Mouse (Mus musculus): ENCODE measurements around the gene Mlf2. TPM values are rescaled to one million over a fixed set of nuclear protein-coding genes. Genes with fewer than 3 reads are reported as not detected.

Gene Mlf2
- polyA plus RNA-seq, 1 experiment from 2014 or later = 535 TPM

DNA sequence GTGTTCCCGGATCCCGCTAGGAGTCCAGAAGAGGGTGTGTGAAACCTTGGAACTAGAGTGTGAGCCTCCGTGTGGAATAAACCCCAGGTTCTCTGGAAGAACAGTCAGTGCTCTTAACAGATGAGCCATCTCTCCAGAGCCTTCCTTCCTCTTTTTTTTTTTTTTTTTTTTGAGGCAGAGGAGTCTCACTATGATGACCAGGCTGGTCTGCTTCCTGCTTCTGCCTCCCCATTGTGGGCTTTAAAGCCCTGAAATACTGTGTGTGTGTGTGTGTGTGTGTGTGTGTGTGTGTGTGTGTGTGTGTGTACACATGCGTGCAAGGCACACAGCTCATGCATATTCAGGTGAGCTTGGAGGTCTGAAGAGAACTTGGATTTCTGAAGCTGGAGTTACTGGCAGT lies 9.6 kb upstream of the Mlf2 start:
- Histone ChIP-seq H3K9me3 (ENCODE audit: control insufficient read depth, low read length) (no peaks in the 10 kb centered on the region), H3K36me3 (ENCODE audit: control insufficient read depth, insufficient read depth, low read length) (no peaks in the 10 kb centered on the region), H3K4me2 (ENCODE audit: low read length) (no peak overlapping the region), H3K4me1 (ENCODE audit: control insufficient read depth, insufficient read depth, low read length) (peaks cover 31% of the 10 kb centered on the region), H3K27ac (replicated peaks; ENCODE audit: low read depth, low read length) (peak overlapping the region; percentile 100; the same call in 1 of the 2 replicates), H3K4me3 (replicated peaks; ENCODE audit: low read depth, low read length) (no peak overlapping the region), H3K9ac (replicated peaks; ENCODE audit: low read length) (no peak overlapping the region), H3K27me3 (ENCODE audit: control insufficient read depth, insufficient read depth, low read length) (no peaks in the 10 kb centered on the region)
- WGBS = 70% methylated on average over 4 of the region's 4 CpGs
- DNase-seq (no peak), ATAC-seq (ENCODE audit: low FRiP score, low TSS enrichment) (no peak)

DNA sequence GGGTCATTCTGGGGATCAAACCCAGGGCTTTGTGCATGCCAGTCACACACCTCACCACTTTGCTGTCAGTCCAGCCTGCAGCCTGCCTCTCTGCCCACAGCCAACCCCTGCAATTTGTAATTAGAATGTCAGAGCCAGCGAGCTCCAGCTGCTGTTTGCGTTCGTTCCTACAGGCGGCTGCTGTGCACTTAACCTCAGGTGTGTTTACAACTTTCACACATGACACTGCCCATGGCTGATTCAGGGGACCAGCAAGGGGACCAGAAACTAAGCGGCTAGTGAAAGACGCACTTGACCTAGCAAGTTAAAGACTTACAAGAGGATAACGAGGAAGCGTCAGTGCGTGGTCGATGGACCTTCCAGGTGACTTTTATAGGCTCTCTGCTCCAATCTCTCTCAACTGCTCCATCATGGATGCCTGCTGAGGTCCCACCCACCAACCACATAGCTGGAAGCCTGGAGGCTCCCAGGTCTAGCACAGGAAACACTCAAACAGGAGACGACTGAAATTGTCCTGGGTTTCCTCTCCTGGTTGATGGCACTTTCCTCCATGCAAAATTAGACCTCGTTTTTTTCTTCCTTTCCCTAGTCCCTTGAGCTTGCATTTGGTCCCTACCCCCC lies 5.9 kb upstream of the Mlf2 start:
- ATAC-seq (ENCODE audit: low FRiP score, low TSS enrichment) = no peak
- WGBS = 38% methylated on average over 12 of the region's 12 CpGs
- DNase-seq = no peak

DNA sequence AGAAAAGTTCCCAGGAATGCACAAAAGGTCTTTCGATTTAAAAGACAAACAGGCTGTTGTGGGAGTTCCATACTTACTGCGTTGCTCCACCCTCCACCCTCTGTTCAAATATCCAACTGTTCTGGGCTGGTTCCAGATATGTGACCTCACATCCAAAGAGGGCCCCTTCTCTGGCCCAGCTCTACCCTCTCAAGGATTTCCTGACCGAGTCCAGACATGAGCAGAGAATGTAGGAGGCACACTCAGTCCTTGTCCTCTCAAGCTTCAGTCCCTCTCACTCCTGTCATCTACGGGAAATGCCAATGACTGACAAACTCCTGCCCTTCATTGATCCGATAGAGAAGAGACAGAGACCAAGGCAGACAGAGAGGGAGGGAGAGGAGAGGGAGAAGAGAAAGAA lies 5.2 kb upstream of the Mlf2 start:
- no peak for ATAC-seq (ENCODE audit: low FRiP score, low TSS enrichment)
- Histone ChIP-seq H3K4me1 (ENCODE audit: control insufficient read depth, insufficient read depth, low read length) (peaks cover 12% of the 10 kb centered on the region; the same call in 1 of the 2 replicates), H3K27me3 (ENCODE audit: control insufficient read depth, insufficient read depth, low read length) (no peaks in the 10 kb centered on the region), H3K9ac (replicated peaks; ENCODE audit: low read length) (no peak overlapping the region), H3K36me3 (ENCODE audit: control insufficient read depth, insufficient read depth, low read length) (no peaks in the 10 kb centered on the region), H3K4me3 (replicated peaks; ENCODE audit: low read depth, low read length) (no peak overlapping the region), H3K27ac (replicated peaks; ENCODE audit: low read depth, low read length) (no peak overlapping the region), H3K9me3 (ENCODE audit: control insufficient read depth, low read length) (no peaks in the 10 kb centered on the region), H3K4me2 (ENCODE audit: low read length) (no peak overlapping the region)
- 59% methylated on average over 5 of the region's 5 CpGs for WGBS
- DNase-seq = no peak

More for the DNA sequence above, 5.9 kb upstream of the Mlf2 start:
- no peak overlapping the region for H3K27ac ChIP-seq (replicated peaks; ENCODE audit: low read depth, low read length)
- no peaks in the 10 kb centered on the region for H3K36me3 ChIP-seq (ENCODE audit: control insufficient read depth, insufficient read depth, low read length)
- H3K9me3 ChIP-seq (ENCODE audit: control insufficient read depth, low read length) = no peaks in the 10 kb centered on the region
- H3K4me2 ChIP-seq (ENCODE audit: low read length) = no peak overlapping the region
- H3K27me3 ChIP-seq (ENCODE audit: control insufficient read depth, insufficient read depth, low read length) = no peaks in the 10 kb centered on the region
- H3K4me3 ChIP-seq (replicated peaks; ENCODE audit: low read depth, low read length) = no peak overlapping the region
- H3K4me1 ChIP-seq (ENCODE audit: control insufficient read depth, insufficient read depth, low read length) = peaks cover 16% of the 10 kb centered on the region
- H3K9ac ChIP-seq (replicated peaks; ENCODE audit: low read length) = no peak overlapping the region

DNA sequence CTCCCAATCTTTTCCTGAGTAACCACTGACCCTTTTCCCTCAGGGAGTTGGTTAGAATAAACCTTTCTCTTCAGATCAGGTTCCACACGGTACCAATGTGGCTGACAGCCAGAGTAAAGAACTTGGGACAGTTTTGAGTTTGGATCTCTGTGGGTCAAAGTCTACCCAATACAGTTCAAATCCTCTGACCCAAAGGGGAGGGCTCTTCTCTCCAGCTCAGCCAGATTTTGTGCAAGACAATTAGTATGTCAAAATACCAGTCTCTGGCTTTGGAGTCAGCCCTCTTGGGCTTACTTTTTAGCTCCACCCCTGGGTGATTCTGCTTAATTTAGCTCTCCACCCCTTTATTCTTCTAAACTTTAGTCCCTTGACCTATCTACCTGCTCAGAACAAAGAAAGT lies 955 bp upstream of the Mlf2 start:
- Histone ChIP-seq H3K9me3 (ENCODE audit: control insufficient read depth, low read length) (no peaks in the 10 kb centered on the region), H3K27ac (replicated peaks; ENCODE audit: low read depth, low read length) (peak overlapping the region; percentile 97), H3K4me2 (ENCODE audit: low read length) (peak overlapping the region; percentile 97), H3K4me1 (ENCODE audit: control insufficient read depth, insufficient read depth, low read length) (peaks cover 16% of the 10 kb centered on the region), H3K4me3 (replicated peaks; ENCODE audit: low read depth, low read length) (peak overlapping the region; percentile 96), H3K36me3 (ENCODE audit: control insufficient read depth, insufficient read depth, low read length) (peaks cover 20% of the 10 kb centered on the region), H3K9ac (replicated peaks; ENCODE audit: low read length) (no peak overlapping the region; the same call in 1 of the 2 replicates), H3K27me3 (ENCODE audit: control insufficient read depth, insufficient read depth, low read length) (no peaks in the 10 kb centered on the region)
- DNase-seq (no peak), ATAC-seq (ENCODE audit: low FRiP score, low TSS enrichment) (no peak)
- 37% methylated on average over 1 of the region's 1 CpGs for WGBS

DNA sequence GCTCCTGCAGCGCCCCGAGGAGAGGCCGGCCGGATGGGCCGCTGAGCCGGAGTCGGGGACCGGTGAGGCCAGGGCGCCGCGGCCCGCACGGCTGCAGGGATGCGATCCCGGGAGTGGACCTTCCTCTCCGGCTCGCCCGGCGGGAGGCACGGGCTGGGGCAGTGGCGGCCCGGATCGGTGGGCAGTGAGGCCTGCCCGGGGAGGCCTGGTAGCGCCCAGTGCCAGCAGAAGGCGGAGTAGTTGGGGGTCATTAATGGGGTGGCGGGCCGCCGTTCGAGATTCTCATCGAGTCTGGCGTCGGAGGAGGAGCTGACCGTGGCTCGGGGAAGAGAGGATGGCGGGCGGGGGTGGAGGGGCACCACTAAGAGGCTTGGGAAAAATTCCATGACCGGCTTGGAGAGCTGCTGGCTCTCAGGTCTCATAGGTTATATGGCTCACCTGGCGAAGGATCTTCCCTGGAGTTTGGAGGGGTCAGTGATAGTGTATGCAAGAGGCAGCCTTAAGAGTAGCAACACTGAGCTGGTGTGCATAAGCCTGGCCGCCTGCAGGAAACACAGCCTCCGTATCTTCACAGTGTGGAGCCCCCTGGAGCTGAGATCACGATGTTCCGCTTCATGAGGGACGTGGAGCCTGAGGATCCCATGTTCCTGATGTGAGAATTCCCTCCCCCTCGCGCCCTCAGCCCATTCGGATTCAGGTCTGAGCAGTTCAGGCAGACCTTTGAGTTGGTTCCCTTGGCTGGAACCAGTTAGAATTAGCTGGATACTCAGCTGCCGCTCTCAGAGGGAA lies 533 bp downstream of the Mlf2 start:
- Histone ChIP-seq H3K4me2 (ENCODE audit: low read length) (peak overlapping the region; percentile 97), H3K36me3 (ENCODE audit: control insufficient read depth, insufficient read depth, low read length) (peaks cover 35% of the 10 kb centered on the region), H3K27ac (replicated peaks; ENCODE audit: low read depth, low read length) (peak overlapping the region; percentile 97), H3K9me3 (ENCODE audit: control insufficient read depth, low read length) (no peaks in the 10 kb centered on the region), H3K27me3 (ENCODE audit: control insufficient read depth, insufficient read depth, low read length) (no peaks in the 10 kb centered on the region), H3K4me1 (ENCODE audit: control insufficient read depth, insufficient read depth, low read length) (peaks cover 16% of the 10 kb centered on the region), H3K4me3 (replicated peaks; ENCODE audit: low read depth, low read length) (peak overlapping the region; percentile 96), H3K9ac (replicated peaks; ENCODE audit: low read length) (peak overlapping the region; percentile 95)
- peak; percentile 68 for DNase-seq
- 2% methylated on average over 48 of the region's 48 CpGs for WGBS
- ATAC-seq (ENCODE audit: low FRiP score, low TSS enrichment) = peak; percentile 24

DNA sequence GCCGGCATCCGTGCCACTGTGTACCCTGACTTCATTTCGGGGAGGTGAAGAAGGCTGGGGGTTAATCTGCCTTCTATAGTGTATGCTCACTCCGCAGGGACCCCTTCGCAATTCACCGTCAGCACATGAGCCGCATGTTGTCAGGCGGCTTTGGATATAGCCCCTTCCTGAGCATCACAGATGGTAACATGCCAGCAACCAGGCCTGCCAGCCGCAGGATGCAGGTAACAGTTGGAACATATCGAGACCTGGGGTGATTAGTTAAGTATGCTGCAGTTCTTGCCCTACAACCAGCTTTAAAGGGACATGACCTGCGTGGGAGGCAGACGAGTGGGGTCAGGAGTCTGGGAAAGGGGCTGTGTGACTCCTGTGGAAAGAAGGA lies 1.1 kb downstream of the Mlf2 start:
- WGBS = 45% methylated on average over 12 of the region's 12 CpGs

DNA sequence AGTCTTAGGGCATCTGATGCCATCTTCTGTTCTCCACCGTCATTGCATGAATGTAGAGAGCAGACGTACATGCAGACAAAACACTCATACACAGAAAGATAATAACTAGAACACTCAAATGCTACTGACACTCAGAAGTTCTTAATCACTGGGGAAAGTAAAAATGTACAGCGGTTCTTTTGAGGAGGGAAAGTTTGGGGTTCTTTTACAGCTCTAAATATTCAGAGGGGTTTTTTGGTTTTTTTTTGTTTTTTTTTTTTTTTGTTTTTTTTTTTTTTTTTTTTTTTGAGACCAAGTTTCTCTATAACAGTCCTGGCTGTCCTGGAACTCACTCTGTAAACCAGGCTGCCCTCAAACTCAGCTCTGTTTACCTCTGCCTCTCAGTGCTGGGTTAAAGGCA lies 1.9 kb downstream of the Mlf2 start:
- no peak overlapping the region for H3K27ac ChIP-seq (replicated peaks; ENCODE audit: low read depth, low read length)
- ATAC-seq (ENCODE audit: low FRiP score, low TSS enrichment) (no peak), DNase-seq (no peak)
- peaks cover 16% of the 10 kb centered on the region for H3K4me1 ChIP-seq (ENCODE audit: control insufficient read depth, insufficient read depth, low read length)
- H3K27me3 ChIP-seq (ENCODE audit: control insufficient read depth, insufficient read depth, low read length) = no peaks in the 10 kb centered on the region
- peaks cover 48% of the 10 kb centered on the region for H3K36me3 ChIP-seq (ENCODE audit: control insufficient read depth, insufficient read depth, low read length)
- no peaks in the 10 kb centered on the region for H3K9me3 ChIP-seq (ENCODE audit: control insufficient read depth, low read length)
- peak overlapping the region; percentile 97; the same call in 1 of the 2 replicates for H3K4me2 ChIP-seq (ENCODE audit: low read length)
- 90% methylated on average over 3 of the region's 3 CpGs for WGBS
- H3K4me3 ChIP-seq (replicated peaks; ENCODE audit: low read depth, low read length) = 0 out of 2 replicates have a peak overlapping the region, but pooled peaks have one; percentile 9
- H3K9ac ChIP-seq (replicated peaks; ENCODE audit: low read length) = no peak overlapping the region

More for the DNA sequence above, 1.1 kb downstream of the Mlf2 start:
- H3K36me3 ChIP-seq (ENCODE audit: control insufficient read depth, insufficient read depth, low read length) = peaks cover 41% of the 10 kb centered on the region
- H3K27ac ChIP-seq (replicated peaks; ENCODE audit: low read depth, low read length) = peak overlapping the region; percentile 97; the same call in 1 of the 2 replicates
- ATAC-seq (ENCODE audit: low FRiP score, low TSS enrichment) (no peak), DNase-seq (no peak)
- peak overlapping the region; percentile 96 for H3K4me3 ChIP-seq (replicated peaks; ENCODE audit: low read depth, low read length)
- peak overlapping the region; percentile 97 for H3K4me2 ChIP-seq (ENCODE audit: low read length)
- peaks cover 16% of the 10 kb centered on the region for H3K4me1 ChIP-seq (ENCODE audit: control insufficient read depth, insufficient read depth, low read length)
- no peaks in the 10 kb centered on the region for H3K9me3 ChIP-seq (ENCODE audit: control insufficient read depth, low read length)
- H3K9ac ChIP-seq (replicated peaks; ENCODE audit: low read length) = peak overlapping the region; percentile 95
- no peaks in the 10 kb centered on the region for H3K27me3 ChIP-seq (ENCODE audit: control insufficient read depth, insufficient read depth, low read length)

DNA sequence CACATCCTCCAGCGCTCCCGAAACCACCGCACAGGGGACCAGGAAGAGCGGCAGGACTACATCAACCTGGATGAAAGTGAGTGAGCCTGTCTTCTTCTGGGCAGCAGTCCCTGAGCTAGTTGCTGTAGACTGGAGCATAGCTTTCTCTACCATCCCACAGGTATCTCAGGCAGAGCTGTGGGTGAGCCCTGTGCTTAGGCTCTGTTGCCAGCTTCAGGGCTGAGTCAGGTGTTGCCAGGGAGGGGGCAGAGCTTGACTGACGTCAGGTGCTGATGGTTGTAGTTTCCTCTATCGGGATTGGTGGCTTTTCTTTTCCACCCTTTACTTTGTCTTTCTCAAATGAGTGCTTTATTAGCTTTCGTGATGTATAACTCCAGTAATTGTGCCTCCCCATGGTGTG lies 3.5 kb downstream of the Mlf2 start:
- Histone ChIP-seq H3K4me3 (replicated peaks; ENCODE audit: low read depth, low read length) (no peak overlapping the region), H3K27me3 (ENCODE audit: control insufficient read depth, insufficient read depth, low read length) (no peaks in the 10 kb centered on the region), H3K9me3 (ENCODE audit: control insufficient read depth, low read length) (no peaks in the 10 kb centered on the region), H3K9ac (replicated peaks; ENCODE audit: low read length) (no peak overlapping the region), H3K36me3 (ENCODE audit: control insufficient read depth, insufficient read depth, low read length) (peaks cover 55% of the 10 kb centered on the region), H3K4me1 (ENCODE audit: control insufficient read depth, insufficient read depth, low read length) (peaks cover 16% of the 10 kb centered on the region), H3K4me2 (ENCODE audit: low read length) (no peak overlapping the region), H3K27ac (replicated peaks; ENCODE audit: low read depth, low read length) (no peak overlapping the region)
- WGBS = 94% methylated on average over 7 of the region's 7 CpGs
- no peak for DNase-seq
- ATAC-seq (ENCODE audit: low FRiP score, low TSS enrichment) = no peak
